Mouse (Mus musculus): ENCODE measurements around the gene Slc2a3. TPM values are rescaled to one million over a fixed set of nuclear protein-coding genes. Genes with fewer than 3 reads are reported as not detected.
"Not testable (repeated sequence)": the region's sequence is repeated elsewhere in the genome, so short reads cannot be mapped to it uniquely, and the experiment has no call there.

Slc2a3 gene
- total RNA-seq, 2 experiments from 2014 or later, result 104 to 109 TPM

GRCm38 (mm10) chr6:122744505-122745249 is 56.8 kb downstream of the Slc2a3 start:
- TF ChIP-seq CTCF (conservative IDR thresholded peaks at IDR 0.05), result no peak
- H3K4me3 ChIP-seq, result no peak overlapping the region
- H3K27ac ChIP-seq, result no peak overlapping the region
- no peak for DNase-seq (ENCODE audit: low spot score in 2 of 2)

GRCm38 (mm10) chr6:122743353-122743752 is 58.1 kb downstream of the Slc2a3 start:
- no peak for DNase-seq (ENCODE audit: low spot score in 2 of 2)
- no peak overlapping the region for H3K27ac ChIP-seq
- TF ChIP-seq CTCF (conservative IDR thresholded peaks at IDR 0.05), result no peak
- H3K4me3 ChIP-seq, result no peak overlapping the region

GRCm38 (mm10) chr6:122742228-122742899 is 59.1 kb downstream of the Slc2a3 start:
- Histone ChIP-seq H3K4me3 (peak overlapping the region; percentile 79), H3K27ac (peak overlapping the region; percentile 88)
- no peak for TF ChIP-seq CTCF (conservative IDR thresholded peaks at IDR 0.05)
- peak; percentile 56 to 65 for DNase-seq (ENCODE audit: low spot score in 2 of 2)

GRCm38 (mm10) chr6:122741460-122742227 is 59.8 kb downstream of the Slc2a3 start:
- DNase-seq (ENCODE audit: low spot score in 2 of 2), result no peak

DNA sequence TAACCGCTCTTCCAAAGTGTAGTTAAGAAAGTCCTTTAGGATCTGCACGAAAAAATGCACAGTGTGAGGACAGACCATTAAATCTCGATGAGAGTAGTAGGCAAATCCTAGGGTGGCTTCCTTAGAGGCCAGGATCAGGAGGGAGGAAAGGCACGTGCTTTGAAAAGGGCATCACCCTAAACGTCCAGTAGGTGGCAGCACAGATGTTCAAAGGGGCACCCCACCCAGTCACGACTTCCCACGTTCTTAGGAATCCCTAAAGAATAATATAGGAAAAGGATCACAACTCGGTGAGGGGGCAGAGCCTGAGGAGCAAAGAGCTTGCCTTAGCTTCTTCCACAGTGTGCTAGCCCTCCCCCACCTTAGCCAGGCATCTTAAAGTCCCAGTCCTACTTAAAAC is 61.5 kb downstream of the Slc2a3 start:
- Histone ChIP-seq H3K27ac (peak overlapping the region; percentile 88; the same call in 1 of the 2 replicates), H3K4me3 (peak overlapping the region; percentile 79)
- peak; percentile 92 for TF ChIP-seq CTCF (conservative IDR thresholded peaks at IDR 0.05)
- DNase-seq (ENCODE audit: low spot score in 2 of 2), result peak; percentile 73 to 84

More at GRCm38 (mm10) chr6:122741460-122742227, 59.8 kb downstream of the Slc2a3 start:
- Histone ChIP-seq H3K4me3 (peak overlapping the region; percentile 79), H3K27ac (peak overlapping the region; percentile 88)
- TF ChIP-seq CTCF (conservative IDR thresholded peaks at IDR 0.05), result no peak

DNA sequence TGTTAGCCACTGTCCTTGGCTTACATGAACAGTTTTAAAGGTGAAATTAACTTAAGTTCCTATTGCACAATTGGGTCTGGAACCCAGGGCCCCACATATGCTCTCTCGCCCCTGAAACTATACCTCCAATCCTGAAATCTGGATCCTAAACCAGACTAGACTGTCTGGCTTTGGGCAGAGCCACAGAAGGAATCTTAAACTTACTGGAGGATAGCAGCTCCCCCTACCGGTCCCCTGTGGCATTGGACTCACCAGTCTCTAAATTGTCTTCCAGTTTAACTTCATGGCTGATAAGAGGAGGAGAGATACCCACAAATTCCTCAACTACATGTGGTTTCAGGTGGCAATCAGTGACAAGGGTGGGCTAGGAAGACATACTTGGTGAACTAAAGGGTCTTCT is 81.5 kb downstream of the Slc2a3 start:
- peak; percentile 54 to 85 for DNase-seq (ENCODE audit: low spot score in 2 of 2)

DNA sequence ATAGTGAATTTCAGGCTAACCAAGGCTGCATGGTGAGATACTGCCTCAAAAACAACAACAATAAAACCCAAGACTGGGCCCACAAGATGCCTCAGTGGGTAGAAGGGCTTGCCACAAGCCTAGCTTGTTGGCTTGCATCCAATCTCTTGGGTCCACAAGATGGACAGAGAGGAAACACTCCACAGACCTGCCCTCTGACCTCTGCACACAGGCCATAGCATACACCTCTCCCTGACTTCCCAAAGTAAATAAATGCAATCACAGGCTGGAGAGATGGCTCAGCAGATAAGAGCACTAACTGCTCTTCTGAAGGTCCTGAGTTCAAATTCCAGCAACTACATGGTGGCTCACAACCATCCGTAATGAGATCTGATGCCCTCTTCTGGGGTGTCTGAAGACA is 83.2 kb downstream of the Slc2a3 start:
- not testable (repeated sequence) for H3K4me3 ChIP-seq; H3K27ac ChIP-seq; DNase-seq (ENCODE audit: low spot score in 2 of 2)
- TF ChIP-seq CTCF (conservative IDR thresholded peaks at IDR 0.05), result 0 out of 2 replicates have a peak, but pooled peaks have one; percentile 10

More for the DNA sequence above, 81.5 kb downstream of the Slc2a3 start:
- Histone ChIP-seq H3K27ac (no peak overlapping the region), H3K4me3 (no peak overlapping the region)
- peak; percentile 94 for TF ChIP-seq CTCF (conservative IDR thresholded peaks at IDR 0.05)

- H3K4me3 ChIP-seq, result no peak overlapping the region
- H3K27ac ChIP-seq, result no peak overlapping the region
- no peak for TF ChIP-seq CTCF (conservative IDR thresholded peaks at IDR 0.05)
- DNase-seq (ENCODE audit: low spot score in 2 of 2), result no peak
Observed at GRCm38 (mm10) chr6:122715886-122716285, 85.6 kb downstream of the Slc2a3 start.

DNA sequence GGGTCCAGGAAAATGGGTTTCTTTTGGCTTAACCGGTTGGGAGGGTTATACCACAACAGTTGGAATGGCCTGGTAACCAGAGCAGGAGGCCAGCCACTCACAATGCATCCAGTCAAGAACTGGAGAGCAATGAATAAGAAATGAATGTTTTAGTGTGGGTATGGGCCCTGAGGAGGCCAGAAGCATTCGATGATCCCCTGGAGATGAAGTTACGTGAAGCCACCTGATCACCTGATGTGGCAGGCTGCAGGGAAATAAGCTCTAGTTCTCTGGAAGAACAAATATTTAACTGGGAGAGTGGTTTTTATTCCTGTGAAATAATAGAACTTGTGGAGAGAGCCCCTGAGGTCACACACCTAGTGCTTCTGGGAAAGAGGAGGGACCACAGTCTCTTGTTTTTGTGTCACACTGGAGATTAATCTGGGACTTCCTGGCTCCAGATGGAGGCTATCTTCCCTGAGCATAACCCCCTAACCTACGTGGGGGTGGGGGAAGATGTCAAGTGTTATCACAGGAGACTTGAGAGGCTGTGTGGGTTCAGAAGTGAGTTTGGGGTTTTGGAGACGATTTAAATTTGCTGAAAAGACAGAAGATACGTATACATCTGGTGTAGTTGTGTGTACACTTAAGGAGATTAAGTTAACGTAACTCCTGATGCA is 86.6 kb downstream of the Slc2a3 start:
- no peak for TF ChIP-seq CTCF (conservative IDR thresholded peaks at IDR 0.05)
- DNase-seq (ENCODE audit: low spot score in 2 of 2), result no peak
- no peak overlapping the region for H3K4me3 ChIP-seq
- H3K27ac ChIP-seq, result no peak overlapping the region

GRCm38 (mm10) chr6:122713116-122713515 is 88.3 kb downstream of the Slc2a3 start:
- H3K4me3 ChIP-seq; DNase-seq (ENCODE audit: low spot score in 2 of 2); H3K27ac ChIP-seq: not testable (repeated sequence)

- no peak for TF ChIP-seq CTCF (conservative IDR thresholded peaks at IDR 0.05)
- Histone ChIP-seq H3K4me3 (no peak overlapping the region), H3K27ac (no peak overlapping the region)
- no peak for DNase-seq (ENCODE audit: low spot score in 2 of 2)
Observed at GRCm38 (mm10) chr6:122711455-122711854, 90.0 kb downstream of the Slc2a3 start.

GRCm38 (mm10) chr6:122708826-122709225 is 92.6 kb downstream of the Slc2a3 start:
- no peak overlapping the region for H3K4me3 ChIP-seq
- peak; percentile 35 for TF ChIP-seq CTCF (conservative IDR thresholded peaks at IDR 0.05)
- H3K27ac ChIP-seq, result no peak overlapping the region
- no peak for DNase-seq (ENCODE audit: low spot score in 2 of 2)
